Mouse (Mus musculus) liver, embryonic 12.5 days (tissue): ENCODE data around the gene Tsc1. TPM values are rescaled to one million over a fixed set of nuclear protein-coding genes. Genes with fewer than 3 reads are reported as not detected.

Experiments used
- ATAC-seq: fragments of 200-750 bp; cut with Nextera tagmentation; 2 replicates; pipeline ENCODE4 v1.8.0; 2017; ENCODE audit warnings: moderate number of reproducible peaks, mild to moderate bottlenecking, moderate library complexity
- H3K27ac ChIP-seq: fragments of 300-500 bp; sonication (generic); 2 replicates; pipeline ENCODE4 v1.5.1; 2016; ENCODE audit warnings: mild to moderate bottlenecking
- H3K27me3 ChIP-seq: fragments of 300-500 bp; sonication (generic); replicated peaks from 2 replicates; pipeline ENCODE4 v1.6.1; 2016; ENCODE audit warnings: mild to moderate bottlenecking, moderate library complexity
- H3K36me3 ChIP-seq: fragments of 300-500 bp; sonication (generic); 2 replicates; pipeline ENCODE4 v1.6.1; 2016; ENCODE audit warnings: mild to moderate bottlenecking, moderate library complexity
- H3K4me1 ChIP-seq: fragments of 300-500 bp; sonication (generic); 2 replicates; pipeline ENCODE4 v1.6.1; 2016
- H3K4me2 ChIP-seq: fragments of 300-500 bp; sonication (generic); 2 replicates; pipeline ENCODE4 v1.6.1; 2016; ENCODE audit warnings: mild to moderate bottlenecking, moderate library complexity
- H3K4me3 ChIP-seq: fragments of 300-500 bp; sonication (generic); 2 replicates; pipeline ENCODE4 v1.5.1; 2016; ENCODE audit warnings: mild to moderate bottlenecking, moderate library complexity
- H3K9ac ChIP-seq: fragments of 300-500 bp; sonication (generic); 2 replicates; pipeline ENCODE4 v1.6.1; 2016; ENCODE audit warnings: mild to moderate bottlenecking, moderate library complexity
- H3K9me3 ChIP-seq: fragments of 300-500 bp; sonication (generic); replicated peaks from 2 replicates; pipeline ENCODE4 v1.6.1; 2016; ENCODE audit warnings: mild to moderate bottlenecking, moderate library complexity
- WGBS: fragments of 180-500 bp; shearing (Covaris S2); methylation state at CpG from one replicate; pipeline ENCODE4 v1.1.7; 2016; ENCODE audit not compliant: insufficient replicate concordance; 5-methylcytosine and 5-hydroxymethylcytosine counted together
- polyA plus RNA-seq: library from polyadenylated mRNA; unstranded; fragments of >200 nt; fragmentation: Nextera tagmentation; extraction: Ambion mirVana; gene quantifications from 2 replicates; pipeline ENCODE4 v1.2.1, GENCODE M21; 2016

Tsc1 gene
- polyA plus RNA-seq, 1 experiment from 2014 or later, result 13.6 TPM

DNA sequence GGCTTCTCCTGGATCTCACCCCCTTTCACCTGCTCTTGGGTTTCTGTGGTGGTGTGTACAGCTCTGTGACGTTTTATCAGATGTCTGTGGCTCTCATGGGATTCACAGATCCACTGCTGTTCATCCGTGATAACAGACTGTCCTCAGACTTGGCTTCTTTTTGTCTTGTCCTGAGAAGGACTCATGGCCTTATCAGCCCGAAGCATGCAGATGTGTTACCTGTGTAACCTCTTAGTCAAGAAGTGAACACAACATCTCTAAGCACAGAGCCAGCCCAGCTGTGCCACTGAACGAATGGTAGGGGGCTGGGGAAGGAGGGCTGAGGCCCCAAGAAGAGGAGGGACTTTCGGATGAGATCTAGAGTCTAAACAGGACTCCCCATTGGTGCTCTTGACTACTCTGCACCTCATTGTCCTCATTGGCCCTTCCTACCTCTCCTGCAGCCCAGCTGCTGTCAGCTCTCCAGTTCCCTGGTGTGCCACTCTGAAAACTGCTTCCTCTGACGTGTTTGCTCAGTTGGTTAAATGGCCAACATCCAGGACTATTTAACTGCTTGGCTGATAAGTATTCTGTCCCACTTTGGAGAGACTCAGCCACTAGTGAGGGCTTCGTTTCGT, 60.7 kb downstream of the Tsc1 start:
- peak overlapping the region; percentile 91 for H3K4me2 ChIP-seq
- no peaks in the 10 kb centered on the region for H3K9me3 ChIP-seq
- H3K27me3 ChIP-seq, result peaks cover 12% of the 10 kb centered on the region
- peaks cover 60% of the 10 kb centered on the region for H3K4me1 ChIP-seq
- no peaks in the 10 kb centered on the region for H3K36me3 ChIP-seq
- peak; percentile 84 for ATAC-seq
- H3K27ac ChIP-seq, result peak overlapping the region; percentile 59
- H3K9ac ChIP-seq, result no peak overlapping the region
- no peak overlapping the region for H3K4me3 ChIP-seq
- WGBS, result 31% methylated on average over 8 of the region's 8 CpGs

DNA sequence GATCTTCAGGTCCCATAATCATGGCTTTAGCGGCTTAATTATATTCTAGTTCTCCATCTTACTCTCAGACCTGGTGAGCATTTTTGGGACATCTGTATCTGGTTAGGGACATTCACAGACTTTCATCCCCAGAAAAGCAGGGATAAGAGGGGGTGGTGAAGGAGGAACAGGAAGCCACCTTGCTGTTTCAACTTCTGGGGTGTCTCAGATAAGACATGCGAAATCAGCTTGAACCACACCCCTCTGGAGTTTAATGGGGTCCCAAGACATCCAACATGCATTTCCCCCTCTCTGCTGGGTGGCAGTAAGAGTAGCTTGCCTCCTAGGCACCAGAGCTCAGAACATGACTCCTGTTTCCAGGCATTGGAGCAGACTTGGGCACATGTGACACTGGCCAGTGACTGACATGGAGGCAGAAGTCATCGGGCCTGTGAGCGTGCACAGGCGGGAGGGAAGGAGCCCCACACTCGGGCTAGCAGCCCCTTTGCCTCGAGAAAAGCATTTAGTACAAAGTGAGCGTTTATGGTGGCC, 65.1 kb downstream of the Tsc1 start:
- 53% methylated on average over 8 of the region's 8 CpGs for WGBS
- H3K4me2 ChIP-seq, result no peak overlapping the region
- H3K9ac ChIP-seq, result no peak overlapping the region
- H3K4me3 ChIP-seq, result no peak overlapping the region
- H3K36me3 ChIP-seq, result no peaks in the 10 kb centered on the region
- peaks cover 40% of the 10 kb centered on the region for H3K4me1 ChIP-seq
- no peak overlapping the region for H3K27ac ChIP-seq
- H3K27me3 ChIP-seq, result 0 out of 2 replicates have a peak, but pooled peaks cover 3% of the 10 kb centered on the region
- H3K9me3 ChIP-seq, result no peaks in the 10 kb centered on the region
- ATAC-seq, result no peak

DNA sequence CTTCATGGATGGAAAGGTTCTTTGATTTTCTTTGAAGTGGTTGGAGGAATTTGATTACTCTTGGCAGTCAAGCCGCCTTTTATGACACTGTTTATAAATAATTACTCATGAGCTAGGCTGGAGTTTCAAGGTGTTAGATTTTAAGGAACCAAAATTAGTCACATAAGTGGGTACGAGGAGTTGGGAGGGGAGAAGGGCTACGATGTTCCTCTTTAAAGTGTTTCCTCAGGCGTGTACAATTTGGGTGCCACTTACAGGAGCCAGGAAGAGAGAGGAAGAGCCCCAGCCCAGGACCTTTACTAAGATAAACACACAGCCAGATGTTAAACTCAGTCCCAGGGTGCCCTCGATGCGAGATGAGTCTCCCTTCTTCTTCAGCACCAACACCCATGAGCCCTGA, 65.8 kb downstream of the Tsc1 start:
- WGBS, result 32% methylated on average over 6 of the region's 6 CpGs
- H3K4me3 ChIP-seq, result no peak overlapping the region
- H3K27me3 ChIP-seq, result 0 out of 2 replicates have a peak, but pooled peaks cover 3% of the 10 kb centered on the region
- H3K36me3 ChIP-seq, result no peaks in the 10 kb centered on the region
- no peak for ATAC-seq
- peaks cover 34% of the 10 kb centered on the region for H3K4me1 ChIP-seq
- no peak overlapping the region for H3K27ac ChIP-seq
- H3K4me2 ChIP-seq, result no peak overlapping the region
- no peak overlapping the region for H3K9ac ChIP-seq
- no peaks in the 10 kb centered on the region for H3K9me3 ChIP-seq

DNA sequence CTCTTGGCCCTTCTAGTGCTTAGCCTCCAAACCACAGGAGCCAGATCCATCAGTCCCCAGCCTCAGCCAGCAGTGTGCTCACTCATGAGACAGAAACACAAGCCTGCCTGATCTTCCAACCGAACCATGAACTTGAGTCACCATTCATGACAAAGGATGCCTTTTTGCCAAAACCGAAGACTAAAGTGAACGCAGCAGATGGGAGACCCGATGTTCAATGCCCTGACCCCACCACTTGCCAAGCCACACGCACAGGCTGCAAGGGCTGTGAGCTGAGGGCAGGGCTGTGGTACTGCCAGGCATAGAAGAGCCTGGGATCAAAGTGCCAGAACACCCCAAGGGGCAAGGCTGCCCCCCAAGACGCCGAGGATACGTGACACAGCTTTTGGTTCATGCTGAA, 72.0 kb downstream of the Tsc1 start:
- no peaks in the 10 kb centered on the region for H3K36me3 ChIP-seq
- H3K4me2 ChIP-seq, result no peak overlapping the region
- H3K27ac ChIP-seq, result no peak overlapping the region
- H3K4me1 ChIP-seq, result no peaks in the 10 kb centered on the region
- WGBS, result 74% methylated on average over 8 of the region's 8 CpGs
- no peak overlapping the region for H3K4me3 ChIP-seq
- no peaks in the 10 kb centered on the region for H3K27me3 ChIP-seq
- H3K9me3 ChIP-seq, result no peaks in the 10 kb centered on the region
- H3K9ac ChIP-seq, result no peak overlapping the region
- no peak for ATAC-seq

DNA sequence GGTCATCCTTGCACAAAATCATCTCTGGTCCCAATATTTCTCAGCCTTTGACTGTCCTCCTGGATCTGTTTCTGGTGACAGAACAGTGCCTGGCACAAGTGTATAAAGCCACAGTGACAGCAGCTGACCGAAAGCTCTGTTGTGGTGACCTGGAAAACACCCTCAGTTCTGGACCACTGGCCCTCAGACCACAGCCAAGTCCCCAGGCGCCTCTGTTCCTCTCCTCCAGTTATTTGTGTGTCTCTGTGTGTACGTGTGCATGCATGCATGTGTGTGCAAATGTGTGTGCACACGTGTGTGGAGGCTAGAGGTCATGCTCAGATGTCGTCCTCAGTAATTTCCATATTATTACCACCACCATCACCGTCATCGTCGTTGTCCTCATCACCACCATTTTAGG, 81.4 kb downstream of the Tsc1 start:
- ATAC-seq, result no peak
- Histone ChIP-seq H3K4me3 (no peak overlapping the region), H3K9ac (no peak overlapping the region), H3K36me3 (no peaks in the 10 kb centered on the region), H3K4me2 (no peak overlapping the region), H3K9me3 (no peaks in the 10 kb centered on the region), H3K27ac (no peak overlapping the region), H3K4me1 (no peaks in the 10 kb centered on the region), H3K27me3 (0 out of 2 replicates have a peak, but pooled peaks cover 10% of the 10 kb centered on the region)
- 77% methylated on average over 8 of the region's 8 CpGs for WGBS

DNA sequence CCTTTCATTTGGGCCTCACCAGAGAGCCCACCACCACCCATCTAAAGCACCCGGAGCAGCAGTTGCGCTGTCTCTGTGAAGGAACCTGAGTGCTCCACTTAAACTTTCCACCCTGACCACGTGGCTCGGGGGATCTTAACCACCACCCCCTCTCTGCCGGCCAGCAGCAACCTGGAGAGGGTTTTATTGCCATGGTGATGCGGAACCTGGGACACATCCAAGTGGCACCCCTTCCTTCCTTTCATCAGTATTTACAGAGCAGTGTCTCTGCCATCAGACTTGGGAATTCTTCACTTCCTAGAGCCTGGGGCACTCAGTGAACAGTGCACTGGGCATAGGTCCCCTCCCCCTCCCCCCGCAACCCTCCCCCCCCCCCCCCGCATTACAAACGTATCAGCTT, 82.9 kb downstream of the Tsc1 start:
- no peaks in the 10 kb centered on the region for H3K36me3 ChIP-seq
- no peaks in the 10 kb centered on the region for H3K9me3 ChIP-seq
- 54% methylated on average over 9 of the region's 9 CpGs for WGBS
- H3K4me1 ChIP-seq, result no peaks in the 10 kb centered on the region
- no peak overlapping the region for H3K4me2 ChIP-seq
- H3K27me3 ChIP-seq, result peaks cover 24% of the 10 kb centered on the region; the same call in 1 of the 2 replicates
- H3K27ac ChIP-seq, result no peak overlapping the region
- H3K4me3 ChIP-seq, result no peak overlapping the region
- no peak overlapping the region for H3K9ac ChIP-seq
- ATAC-seq, result no peak

DNA sequence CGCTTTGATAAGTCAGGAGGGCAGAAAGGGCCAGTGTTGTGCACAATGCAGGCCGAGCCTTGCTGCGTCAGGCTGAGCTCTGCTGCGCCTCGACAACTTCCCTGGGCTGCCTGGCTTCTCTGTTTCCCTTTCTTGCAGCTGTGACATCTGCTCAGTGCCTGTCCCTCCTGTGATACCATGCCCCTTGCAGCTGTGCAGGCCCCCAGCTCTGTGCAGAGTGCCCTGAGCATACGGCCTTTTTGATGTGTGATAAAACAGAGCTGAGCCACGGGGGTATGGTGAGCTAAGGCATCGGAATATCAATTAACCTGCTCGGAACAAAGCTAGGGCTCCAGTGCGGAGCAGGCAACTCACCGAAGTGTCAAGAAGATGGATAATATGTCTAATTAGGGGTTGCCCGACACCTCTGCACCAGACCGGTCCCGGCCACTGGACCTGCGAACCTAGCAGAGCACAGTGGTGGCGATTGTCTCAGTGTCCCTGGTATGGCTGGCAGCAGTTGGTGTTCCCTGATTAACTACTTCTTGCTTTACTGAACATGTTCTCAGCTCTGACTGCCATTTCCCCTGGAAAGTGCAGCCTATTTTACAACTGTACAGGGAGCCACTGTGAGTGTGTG, 86.9 kb downstream of the Tsc1 start:
- no peak for ATAC-seq
- no peak overlapping the region for H3K27ac ChIP-seq
- WGBS, result 53% methylated on average over 16 of the region's 16 CpGs

DNA sequence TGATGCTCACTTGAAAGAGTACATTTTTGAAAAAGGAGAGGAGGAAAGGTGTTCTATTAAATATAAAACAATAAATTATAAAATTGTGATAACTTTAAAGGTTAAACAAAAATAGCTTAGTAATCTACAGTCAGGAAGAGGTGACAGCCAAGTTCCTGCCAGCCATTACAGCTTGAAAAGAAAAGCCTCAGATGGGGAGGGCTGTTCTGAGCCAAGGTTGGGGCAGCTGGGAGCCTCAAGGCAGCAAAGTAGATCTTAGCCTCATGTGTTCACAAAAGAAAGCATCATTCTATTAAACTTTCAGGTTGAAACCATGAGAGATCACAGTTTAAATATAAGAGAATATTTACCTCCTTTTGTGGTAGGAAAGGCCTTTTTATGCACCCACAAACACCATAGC, 89.6 kb downstream of the Tsc1 start:
- H3K36me3 ChIP-seq, result no peaks in the 10 kb centered on the region
- ATAC-seq, result no peak
- no peak overlapping the region for H3K4me3 ChIP-seq
- H3K4me1 ChIP-seq, result no peaks in the 10 kb centered on the region
- H3K27me3 ChIP-seq, result peaks cover 23% of the 10 kb centered on the region
- no peak overlapping the region for H3K9ac ChIP-seq
- no peak overlapping the region for H3K27ac ChIP-seq
- H3K4me2 ChIP-seq, result no peak overlapping the region
- no peaks in the 10 kb centered on the region for H3K9me3 ChIP-seq

More for the DNA sequence above, 86.9 kb downstream of the Tsc1 start:
- Histone ChIP-seq H3K9ac (no peak overlapping the region), H3K27me3 (peaks cover 33% of the 10 kb centered on the region; the same call in 1 of the 2 replicates), H3K4me2 (no peak overlapping the region), H3K36me3 (no peaks in the 10 kb centered on the region), H3K4me3 (no peak overlapping the region), H3K9me3 (no peaks in the 10 kb centered on the region), H3K4me1 (no peaks in the 10 kb centered on the region)

DNA sequence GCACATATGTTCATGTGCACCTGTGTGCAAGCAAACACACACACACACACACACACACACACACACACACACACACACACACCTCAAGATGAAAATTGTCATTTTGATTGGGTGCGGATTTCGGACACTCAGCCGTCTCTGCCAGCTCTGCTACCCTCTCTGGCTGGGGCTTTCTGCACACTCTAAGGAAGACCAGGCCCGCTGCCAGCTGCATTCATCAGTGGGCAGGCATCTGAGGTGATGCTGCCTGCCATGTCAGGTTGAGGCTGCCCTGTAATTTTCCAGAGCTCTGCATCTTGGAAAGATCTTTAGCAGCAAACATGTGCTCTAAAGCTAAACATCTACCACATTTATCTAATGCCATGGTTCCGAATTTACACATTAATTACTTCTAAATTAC, 96.1 kb downstream of the Tsc1 start:
- H3K4me1 ChIP-seq, result no peaks in the 10 kb centered on the region
- no peak overlapping the region for H3K4me3 ChIP-seq
- H3K9ac ChIP-seq, result no peak overlapping the region
- H3K27me3 ChIP-seq, result peaks cover 14% of the 10 kb centered on the region; the same call in 1 of the 2 replicates
- no peak for ATAC-seq
- H3K4me2 ChIP-seq, result no peak overlapping the region
- no peaks in the 10 kb centered on the region for H3K36me3 ChIP-seq
- no peaks in the 10 kb centered on the region for H3K9me3 ChIP-seq
- WGBS, result 76% methylated on average over 5 of the region's 5 CpGs
- no peak overlapping the region for H3K27ac ChIP-seq

DNA sequence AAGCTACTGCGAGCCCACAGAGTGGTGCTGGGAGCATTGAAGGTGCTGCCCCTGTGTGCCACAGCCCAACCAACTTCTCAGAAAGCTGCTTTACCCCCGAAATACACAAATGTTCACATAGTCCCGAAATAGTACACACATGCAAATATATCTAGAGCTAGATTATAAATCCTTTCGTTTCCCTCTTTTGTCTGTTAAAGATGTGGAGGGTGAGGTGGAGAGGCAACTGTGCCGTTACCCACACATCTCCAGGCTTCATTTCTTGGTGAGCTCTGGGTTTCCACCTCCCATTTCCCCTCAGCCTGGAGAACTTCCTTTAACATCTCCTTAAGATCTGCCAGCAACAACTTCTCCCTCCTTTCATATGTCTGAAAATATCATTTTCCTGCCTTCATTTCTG, 99.1 kb downstream of the Tsc1 start:
- Histone ChIP-seq H3K4me3 (no peak overlapping the region), H3K27ac (no peak overlapping the region), H3K4me2 (no peak overlapping the region), H3K36me3 (no peaks in the 10 kb centered on the region), H3K27me3 (peaks cover 17% of the 10 kb centered on the region; the same call in 1 of the 2 replicates), H3K9ac (no peak overlapping the region), H3K4me1 (no peaks in the 10 kb centered on the region), H3K9me3 (no peaks in the 10 kb centered on the region)
- 71% methylated on average over 5 of the region's 5 CpGs for WGBS
- ATAC-seq, result no peak
